Mouse (Mus musculus) erythroblast, embryonic 14.5 days (primary cell): ENCODE results near the gene Frmd5.

Experiments used
- GATA1 ChIP-seq: IDR thresholded peaks from 2 replicates; pipeline ENCODE4 v1.6.1; 2012; ENCODE audit warnings: low read length, inconsistent platforms, mixed read lengths
- TAL1 ChIP-seq: IDR thresholded peaks from 3 replicates; pipeline ENCODE4 v1.6.1; 2012; ENCODE audit warnings: low read length, inconsistent platforms, mixed read lengths

DNA sequence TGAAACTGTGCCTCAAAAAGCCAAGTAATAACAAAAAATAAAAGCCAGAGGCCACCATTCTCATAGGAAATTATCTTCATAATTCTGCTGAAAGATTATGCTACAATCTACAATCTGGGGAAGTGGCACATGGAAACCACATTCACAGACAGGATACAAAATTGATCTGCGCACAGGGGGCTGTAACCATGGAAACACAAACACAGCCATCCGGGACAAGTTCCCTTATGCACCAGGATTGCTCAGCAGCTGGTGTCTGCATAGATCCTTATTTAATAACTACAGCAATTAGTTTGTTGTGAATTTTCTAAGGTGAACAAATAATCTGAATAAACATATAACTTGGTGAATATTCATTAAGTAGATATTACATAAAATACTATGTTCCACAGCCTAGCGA is 89.8 kb downstream of the Frmd5 start:
- TF ChIP-seq TAL1: no peak
- no peak for TF ChIP-seq GATA1
